Mouse (Mus musculus): ENCODE results near the gene Hist1h1c.
"Not testable (repeated sequence)": the region's sequence is repeated elsewhere in the genome, so short reads cannot be mapped to it uniquely, and the experiment has no call there.

Gene Hist1h1c

DNA sequence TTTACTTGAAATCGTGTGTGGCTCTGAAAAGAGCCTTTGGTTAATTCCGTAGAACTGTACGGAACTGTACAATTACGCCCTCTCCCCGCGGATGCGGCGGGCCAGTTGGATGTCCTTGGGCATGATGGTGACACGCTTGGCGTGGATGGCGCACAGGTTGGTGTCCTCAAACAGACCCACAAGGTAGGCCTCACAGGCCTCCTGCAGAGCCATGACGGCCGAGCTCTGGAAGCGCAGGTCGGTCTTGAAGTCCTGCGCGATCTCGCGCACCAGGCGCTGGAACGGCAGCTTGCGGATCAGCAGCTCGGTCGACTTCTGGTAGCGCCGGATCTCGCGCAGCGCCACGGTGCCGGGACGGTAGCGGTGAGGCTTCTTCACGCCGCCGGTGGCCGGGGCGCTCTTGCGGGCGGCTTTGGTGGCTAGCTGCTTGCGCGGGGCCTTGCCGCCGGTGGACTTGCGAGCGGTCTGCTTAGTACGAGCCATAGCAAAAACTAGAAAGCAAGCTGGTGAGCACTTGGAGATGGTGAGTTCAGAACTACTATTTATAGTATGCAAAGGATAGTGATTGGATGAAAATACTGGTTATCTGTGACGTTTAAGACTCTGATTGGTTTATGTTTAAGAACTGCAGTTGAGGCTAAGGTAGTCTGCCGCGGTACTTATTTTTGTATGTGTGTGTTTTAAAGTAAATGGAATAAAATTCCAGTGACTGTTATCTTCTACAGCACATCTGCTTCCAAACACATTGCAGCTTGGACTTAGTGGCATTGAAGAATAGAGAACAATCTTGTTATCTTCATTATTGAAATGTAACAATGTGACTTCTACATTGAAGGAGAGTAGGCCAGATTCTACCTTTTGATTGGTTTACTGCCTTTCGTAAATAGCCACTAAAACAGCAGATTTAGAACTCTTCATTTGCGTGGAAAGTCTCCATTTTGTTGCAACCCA lies 23.5 kb downstream of the Hist1h1c start, which contains the start of gene Hist1h3a:
Gene Hist1h3a (minus strand): TSS at position 516 of the 951 bp plus-strand sequence.
- peak; percentile 45 to 72 for DNase-seq

DNA sequence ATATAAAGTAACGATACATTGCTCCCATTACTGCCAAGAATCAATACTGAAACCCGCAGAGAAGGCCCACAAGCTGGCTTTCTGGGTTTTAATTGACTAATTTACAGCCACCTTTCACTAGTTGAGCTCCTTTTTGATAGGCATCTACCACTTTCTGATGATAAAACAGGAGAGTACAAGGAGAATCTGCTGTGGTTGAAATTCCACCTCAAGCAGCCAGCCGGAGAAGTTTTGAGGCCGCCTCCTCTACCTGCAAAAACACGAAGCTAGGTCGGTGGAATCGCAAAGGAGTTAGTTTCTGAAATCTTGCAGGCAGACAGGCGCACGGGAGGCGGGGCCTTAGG lies 24.6 kb downstream of the Hist1h1c start:
- no peak for DNase-seq

GRCm38 (mm10) chr13:23763586-23764323 lies 25.1 kb downstream of the Hist1h1c start, which contains the start of gene Hist1h1a:
TSS of gene Hist1h1a (plus strand) at chr13:23763666.
- DNase-seq, result peak; percentile 78 to 83

DNA sequence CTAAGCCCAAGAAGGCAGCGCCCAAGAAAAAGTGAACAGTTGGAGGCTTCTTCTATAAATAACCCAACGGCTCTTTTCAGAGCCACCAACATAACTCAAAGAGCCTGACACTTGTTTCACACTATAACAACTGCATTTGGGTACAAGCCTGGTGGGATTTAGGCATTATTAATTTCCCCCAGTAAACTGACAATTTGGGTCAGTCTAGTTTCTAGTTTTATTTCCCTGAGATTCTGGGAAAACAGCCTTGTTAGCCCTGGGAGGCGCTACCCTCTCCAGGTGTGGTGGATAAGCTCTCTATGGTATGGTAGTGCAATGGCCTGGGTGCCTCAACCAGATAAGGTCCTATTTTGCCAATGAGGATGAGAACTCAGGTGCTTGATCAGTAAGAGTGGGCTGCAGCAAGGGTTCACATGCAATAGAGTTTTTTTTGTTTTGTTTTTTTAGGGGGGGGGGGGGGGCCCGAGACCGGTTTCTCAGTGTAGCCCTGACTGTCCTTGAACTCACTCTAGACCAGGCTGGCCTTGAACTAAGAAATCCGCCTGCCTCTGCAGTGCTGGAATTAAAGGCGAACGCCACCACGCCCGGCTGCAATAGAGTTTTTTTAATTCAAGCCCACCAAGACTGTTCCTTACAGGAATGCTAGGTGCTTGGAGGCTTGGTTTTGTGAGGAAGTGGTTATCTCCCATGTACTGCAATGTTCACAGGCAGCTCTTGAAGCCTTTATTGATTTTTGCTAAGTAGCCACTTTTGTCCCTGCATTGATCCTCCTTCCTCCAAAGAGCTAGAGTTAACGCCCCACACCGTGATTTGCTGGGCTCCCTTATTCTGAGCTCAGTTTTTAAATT lies 25.9 kb downstream of the Hist1h1c start:
- DNase-seq, result no peak

GRCm38 (mm10) chr13:23765172-23765513 lies 26.5 kb downstream of the Hist1h1c start:
- DNase-seq, result no peak

DNA sequence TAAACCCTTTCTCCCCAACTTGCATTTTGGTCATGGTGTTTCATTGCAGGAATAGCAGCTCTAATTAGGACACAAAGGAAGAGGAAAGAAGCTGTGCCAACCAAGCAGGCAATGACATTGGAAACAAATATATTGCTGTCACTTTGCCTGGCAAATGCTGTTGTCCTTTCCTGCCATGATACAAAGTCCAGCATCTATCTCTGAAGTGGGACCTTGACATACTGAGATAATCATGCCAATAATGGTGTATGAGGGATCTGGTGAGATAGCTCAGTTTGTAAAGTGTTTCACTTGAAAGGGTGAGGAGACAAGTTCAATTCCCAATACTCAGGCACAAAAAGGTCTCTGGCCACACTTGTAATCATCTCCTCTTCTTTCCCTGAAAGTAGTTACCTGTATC lies 28.2 kb downstream of the Hist1h1c start:
- no peak for DNase-seq

- DNase-seq, result no peak
Measured at GRCm38 (mm10) chr13:23768834-23769397, 30.3 kb downstream of the Hist1h1c start.

DNA sequence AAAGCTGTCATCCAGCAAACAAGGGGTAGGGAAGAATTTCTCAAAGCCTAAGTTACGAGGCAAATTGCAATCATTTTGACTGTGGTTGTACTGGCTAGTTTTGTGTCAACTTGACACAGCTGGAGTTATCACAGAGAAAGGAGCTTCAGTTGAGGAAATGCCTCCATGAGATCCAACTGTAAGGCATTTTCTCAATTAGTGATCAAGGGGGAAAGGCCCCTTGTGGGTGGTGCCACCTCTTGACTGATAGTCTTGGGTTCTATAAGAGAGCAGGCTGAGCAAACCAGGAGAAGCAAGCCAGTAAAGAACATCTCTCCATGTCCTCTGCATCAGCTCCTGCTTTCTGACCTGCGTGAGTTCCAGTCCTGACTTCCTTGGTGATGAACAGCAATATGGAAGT lies 31.0 kb downstream of the Hist1h1c start, which contains the start of gene Trim38:
Gene Trim38 (plus strand): TSS at position 301 of the 400 bp plus-strand sequence.
- DNase-seq, result not testable (repeated sequence)

DNA sequence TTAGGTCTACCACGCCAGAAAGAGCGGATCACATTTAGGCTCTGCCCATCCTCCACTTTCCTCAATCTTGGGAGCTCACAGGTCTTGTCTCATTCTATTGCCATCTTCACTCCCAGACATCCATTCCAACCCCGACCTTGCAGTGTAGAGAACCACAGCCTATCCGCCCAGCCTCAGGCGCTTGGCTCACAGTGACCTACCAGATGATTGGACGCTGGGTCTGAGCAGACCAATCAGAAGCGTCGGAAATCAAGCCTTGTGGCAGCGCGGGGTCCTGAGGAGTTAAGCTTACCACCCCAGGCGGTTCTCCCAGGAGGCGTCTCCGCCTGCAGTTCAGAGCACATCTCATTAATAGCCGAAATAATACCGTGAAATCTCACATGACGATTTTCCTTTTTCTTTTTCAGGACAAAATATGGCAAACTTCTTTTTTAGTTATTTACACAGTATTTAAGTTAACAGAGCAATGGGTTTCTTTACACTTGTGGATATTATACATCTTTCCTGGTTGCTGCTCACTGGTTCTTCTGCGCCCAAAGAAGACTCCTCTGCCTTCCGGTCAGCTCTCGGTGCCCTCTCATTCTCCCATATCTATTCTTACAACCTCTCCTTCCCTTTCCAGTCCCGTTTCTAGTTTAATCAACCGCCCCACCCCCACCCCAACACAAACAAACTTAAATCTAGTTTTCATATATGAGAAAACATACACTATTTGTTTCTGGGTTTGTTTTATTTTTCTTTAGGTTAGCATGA lies 34.1 kb downstream of the Hist1h1c start:
- DNase-seq, result no peak

DNA sequence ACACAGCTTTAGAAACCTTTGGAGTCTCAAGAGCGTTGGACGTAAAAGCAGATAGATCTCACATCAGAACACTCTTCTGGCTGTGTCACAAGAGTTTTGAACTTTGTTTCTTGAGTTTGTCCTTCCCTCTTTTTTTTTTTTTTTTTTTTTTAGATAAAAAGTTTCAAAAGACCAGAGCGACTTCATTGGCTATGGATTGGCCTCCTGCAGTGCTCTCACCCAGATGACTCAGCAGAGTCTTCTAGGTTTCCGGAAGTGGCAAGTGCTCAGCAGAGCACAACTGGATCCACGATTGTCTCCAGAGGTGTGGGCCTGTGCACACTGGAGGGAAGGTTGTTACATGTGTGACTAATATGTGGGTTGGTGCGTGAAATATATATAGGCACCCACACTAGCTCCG lies 39.7 kb downstream of the Hist1h1c start:
- DNase-seq, result no peak

GRCm38 (mm10) chr13:23779025-23779424 lies 40.4 kb downstream of the Hist1h1c start:
- DNase-seq, result no peak

All from kidney, adult 8-10 months (tissue).